Mouse (Mus musculus) adrenal gland (tissue): ENCODE measurements around the gene Olfr658.

Experiments used
- intact Hi-C: fragments of 180-260 bp; cut with DNase I; formaldehyde crosslinking; loops from one replicate; pipeline ENCODE4 v1.15.1; 2025
- long read RNA-seq, 2 experiments: library from polyadenylated mRNA; unstranded; transcript quantifications; one replicate each; pipeline ENCODE4 v2.0.0; 2020; ENCODE audit warnings: borderline replicate concordance in 1 of 2; ENCODE audit not compliant: insufficient replicate concordance in 1 of 2

Olfr658 gene
- long read RNA-seq, experiment 1: 0 reads
- long read RNA-seq, experiment 2: 0 reads

GRCm38 (mm10) chr7:104646841-104647482, at the start of gene Olfr658:
Olfr658 (minus strand) TSS chr7:104647305.
- intact Hi-C loops: no loop called here

- intact Hi-C loops: no loop called here
Observed at GRCm38 (mm10) chr7:104686201-104686600, 39.1 kb upstream of the Olfr658 start, which contains the start of gene Olfr661. Olfr661 (plus strand) TSS chr7:104686501.

GRCm38 (mm10) chr7:104666453-104666852, 19.3 kb upstream of the Olfr658 start, which contains the start of gene Olfr659:
Olfr659 (plus strand) TSS chr7:104666753.
- intact Hi-C loops: no loop called here

DNA sequence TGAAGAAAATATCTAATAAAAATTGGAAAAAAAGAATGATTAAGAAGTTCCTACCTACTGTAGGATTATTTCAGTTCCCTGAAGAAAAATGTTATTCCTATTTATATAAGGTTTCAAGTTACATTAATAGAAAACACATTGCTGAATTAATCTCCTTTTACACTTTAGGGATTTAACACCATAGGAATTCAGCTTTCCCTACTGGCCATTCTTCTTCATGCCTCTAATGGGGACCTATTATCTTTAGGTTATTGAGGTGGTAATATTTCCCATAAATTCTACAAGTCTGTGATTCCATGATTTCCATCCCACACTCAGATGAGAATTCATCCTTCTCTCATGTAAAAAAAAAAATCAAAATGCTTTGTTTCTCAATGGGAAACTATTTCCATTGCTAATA, 22.6 kb downstream of the Olfr658 start, which contains the start of gene Olfr657:
Olfr657 (plus strand) TSS at position 301 of the 400 bp plus-strand sequence.
- intact Hi-C loops: no loop called here

DNA sequence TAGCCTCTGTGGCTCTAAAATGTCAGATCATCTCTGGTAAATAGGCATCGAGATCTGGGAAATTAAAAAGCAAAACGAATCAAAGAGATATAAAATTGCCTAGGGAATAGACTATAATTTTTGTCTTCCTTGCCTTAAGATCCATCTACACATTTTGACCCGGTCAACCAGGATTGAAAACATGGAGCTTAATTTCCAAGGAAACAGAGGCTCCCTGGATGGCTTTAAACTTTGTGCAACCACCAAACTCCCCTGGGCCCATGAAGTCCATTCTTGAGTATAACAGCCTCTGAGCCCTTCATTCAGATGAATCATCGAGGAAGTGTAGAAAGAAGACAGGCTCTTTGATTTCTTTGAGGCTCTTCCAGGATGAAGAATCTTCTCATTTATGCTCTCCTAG, 33.5 kb downstream of the Olfr658 start, which contains the start of gene Olfr656:
Olfr656 (plus strand) TSS at position 301 of the 400 bp plus-strand sequence.
- intact Hi-C loops: no loop called here

GRCm38 (mm10) chr7:104604727-104605126, 42.4 kb downstream of the Olfr658 start:
- intact Hi-C loops: no loop called here

DNA sequence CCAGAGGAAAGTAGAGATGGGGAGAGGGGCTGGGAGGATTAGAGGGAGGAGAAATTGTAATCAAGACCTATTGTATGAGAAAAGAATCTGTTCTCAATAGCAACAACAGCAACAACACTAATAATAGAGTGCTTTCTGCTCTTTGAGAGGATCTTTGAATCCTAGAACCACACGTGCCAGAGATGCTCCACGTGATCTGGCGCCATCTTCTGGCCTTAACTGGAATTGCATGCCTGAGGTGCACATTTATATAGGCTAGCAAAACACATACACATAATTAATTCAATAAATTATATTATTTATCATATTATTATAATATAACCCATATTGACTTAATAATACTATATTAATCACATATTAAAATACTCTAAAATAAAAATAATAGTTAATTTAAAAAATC, 43.9 kb downstream of the Olfr658 start:
- intact Hi-C loops: no loop called here

DNA sequence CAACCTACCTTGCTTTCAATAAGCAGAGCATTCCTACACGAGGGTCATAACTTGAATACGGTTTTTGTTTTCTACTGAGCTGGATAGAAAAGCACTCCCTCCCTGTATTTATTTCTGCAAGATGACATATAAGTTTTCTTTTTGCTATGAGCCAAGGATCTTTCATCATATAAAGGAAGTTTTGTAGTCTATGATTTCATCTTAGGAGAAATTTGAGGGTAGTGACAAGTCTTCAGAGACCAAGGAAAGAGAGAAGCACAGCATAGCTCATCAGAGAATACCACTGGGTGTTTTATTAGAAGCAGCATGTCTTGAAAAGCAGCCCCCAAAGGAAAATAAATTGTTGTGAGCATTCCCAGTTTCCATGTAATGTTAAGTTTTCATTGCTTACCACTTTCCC, 45.4 kb downstream of the Olfr658 start, which contains the start of gene Olfr655:
Olfr655 (minus strand) TSS at position 101 of the 400 bp plus-strand sequence.
- intact Hi-C loops: no loop called here
